Mouse (Mus musculus) cerebellum, adult 2 months (tissue): ENCODE measurements around the gene Bcas2.

ENCODE experiments used
- CTCF ChIP-seq: fragments of 200-500 bp; IDR thresholded peaks from 2 replicates; pipeline ENCODE4 v1.5.1; 2011; ENCODE audit warnings: low read depth, mild to moderate bottlenecking, control low read depth, low read length, moderate library complexity, borderline replicate concordance; ENCODE audit not compliant: insufficient read depth
- POLR2A ChIP-seq: fragments of 200-500 bp; IDR thresholded peaks from 2 replicates; pipeline ENCODE4 v1.6.1; 2011; ENCODE audit warnings: low read length, control low read depth, borderline replicate concordance; ENCODE audit not compliant: insufficient read depth

DNA sequence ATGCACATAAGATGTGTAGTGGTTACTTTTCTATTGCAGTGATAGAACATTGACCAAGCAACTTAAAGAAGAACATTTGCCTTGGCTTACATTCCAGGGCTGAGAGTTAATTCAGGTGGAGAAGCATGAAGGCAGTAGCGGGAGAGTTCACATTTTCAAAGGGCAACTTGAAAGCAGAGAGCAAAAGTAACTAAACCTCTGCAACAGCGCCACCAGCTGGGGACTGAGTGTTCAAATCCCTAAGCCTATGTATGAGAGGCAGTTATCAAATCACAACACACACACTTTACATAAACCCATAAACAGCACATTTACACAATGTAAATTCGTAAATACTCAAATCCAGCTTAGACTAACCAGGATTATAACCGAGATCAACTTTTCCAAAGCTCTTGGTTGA, 1.7 kb upstream of the Bcas2 start:
- TF ChIP-seq POLR2A: no peak
- peak; percentile 61; the same call in 1 of the 2 replicates for TF ChIP-seq CTCF
